In the genomic region with DNA sequence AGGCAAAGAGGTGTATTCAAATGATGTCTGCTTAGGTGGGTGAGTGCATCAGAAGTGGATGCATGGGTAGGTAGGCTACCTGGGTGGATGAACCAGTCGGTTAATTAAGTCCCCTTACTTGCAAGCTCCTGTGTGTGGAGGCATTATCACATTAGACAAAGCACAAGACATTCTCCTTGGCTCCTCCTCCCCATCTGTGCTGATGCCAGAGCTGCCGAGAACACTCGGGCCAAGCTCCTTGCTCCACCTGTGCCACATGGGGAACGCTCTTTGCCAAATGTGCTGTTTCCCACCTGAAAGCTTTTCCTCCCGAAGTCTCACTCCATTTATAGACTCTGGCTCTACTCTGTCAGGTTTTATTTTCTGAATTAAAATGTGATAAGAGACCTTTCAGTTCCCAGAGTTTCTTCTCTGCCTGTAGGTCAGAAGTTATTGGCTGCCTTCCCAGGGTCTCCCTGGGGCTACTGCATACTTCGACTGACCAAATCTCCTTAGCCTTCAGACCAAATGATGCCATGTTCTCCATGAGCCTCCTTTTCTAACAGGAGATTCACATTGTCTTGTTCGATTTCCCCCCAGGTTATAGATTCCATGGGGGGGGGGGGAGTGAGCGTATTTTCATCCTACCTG, we compare ENCODE assay signal across 12 mouse cellular contexts. TPM values are rescaled to one million over a fixed set of nuclear protein-coding genes. Genes with fewer than 3 reads are reported as not detected.
DNase-seq lines count a peak whose midpoint lies in the region; ATAC-seq and TF ChIP-seq lines count a peak whose summit lies in the region.
"Had no signal": no experiment of that assay in that cellular context is flagged by ENCODE, and none has a peak within 500 bp of the region (broad histone marks: within the 10 kb centered on the region; RNA-seq: fewer than 3 reads in every experiment).

No protein-coding gene starts in this region.

- no peak for TF ChIP-seq POLR2A in myocyte (IDR thresholded peaks at IDR 0.05; ENCODE audit: insufficient read length, low read depth)

- ATAC-seq in heart, embryonic 14.5 days (ENCODE audit: insufficient number of reproducible peaks, insufficient read depth, low FRiP score, low read depth) = no peak
- ATAC-seq in midbrain, embryonic 14.5 days (ENCODE audit: low FRiP score, low TSS enrichment) = no peak
- ATAC-seq: activated CD4-positive, CD25-positive, alpha-beta regulatory T cell, adult 4 months; forebrain, embryonic 16.5 days had no signal

- no peaks in the 10 kb centered on the region for H3K36me3 ChIP-seq in heart, embryonic 14.5 days (ENCODE audit: control insufficient read depth, insufficient read depth, low read length)
- H3K36me3 ChIP-seq in midbrain, embryonic 14.5 days (ENCODE audit: control insufficient read depth, insufficient read depth, low read length) = no peaks in the 10 kb centered on the region
- no peaks in the 10 kb centered on the region for H3K36me3 ChIP-seq in midbrain, embryonic 10.5 days
- H3K36me3 ChIP-seq in myocyte (ENCODE audit: control insufficient read depth, insufficient read depth) = no peaks in the 10 kb centered on the region
- H3K36me3 ChIP-seq: limb, embryonic 12.5 days; liver, embryonic 15.5 days had no signal

- H3K4me1 ChIP-seq in heart, embryonic 14.5 days (ENCODE audit: control insufficient read depth in 2 of 2, insufficient read depth in 2 of 2, low read length in 2 of 2) = peaks cover 30 to 43% of the 10 kb centered on the region in 2 experiments
- peaks cover 15% of the 10 kb centered on the region for H3K4me1 ChIP-seq in midbrain, embryonic 14.5 days (ENCODE audit: control insufficient read depth, insufficient read depth, low read length)
- peaks cover 13% of the 10 kb centered on the region for H3K4me1 ChIP-seq in midbrain, embryonic 10.5 days
- H3K4me1 ChIP-seq: limb, embryonic 12.5 days had no signal

- no peak overlapping the region for H3K4me3 ChIP-seq in heart, embryonic 14.5 days (ENCODE audit: control insufficient read depth in 1 of 2, insufficient read depth in 1 of 2, low read depth in 1 of 2, low read length in 2 of 2)
- H3K4me3 ChIP-seq in midbrain, embryonic 14.5 days (replicated peaks; ENCODE audit: low read depth, low read length) = no peak overlapping the region
- no peak overlapping the region for H3K4me3 ChIP-seq in midbrain, embryonic 10.5 days
- H3K4me3 ChIP-seq in myocyte = no peak overlapping the region
- H3K4me3 ChIP-seq: limb, embryonic 12.5 days; liver, embryonic 15.5 days had no signal

- no peaks in the 10 kb centered on the region for H3K79me2 ChIP-seq in myocyte (ENCODE audit: control insufficient read depth, insufficient read depth)

- no peak overlapping the region for H3ac ChIP-seq in myocyte (ENCODE audit: control insufficient read depth, insufficient read length)

- intact Hi-C loops in heart, postnatal 36 days (cut with DNase I) = loop anchor here (2.0 kb wide), 1 partner anchor 15 kb away; no protein-coding TSS in a partner anchor

- H3K27ac ChIP-seq in heart, embryonic 14.5 days (replicated peaks in 1 of 2; ENCODE audit: control insufficient read depth in 1 of 2, insufficient read depth in 1 of 2, low read depth in 2 of 2, low read length in 2 of 2) = peak overlapping the region; percentile 21 to 48; a peak in 3 of 4 replicates
- H3K27ac ChIP-seq in midbrain, embryonic 14.5 days (replicated peaks; ENCODE audit: low read depth, low read length) = no peak overlapping the region
- H3K27ac ChIP-seq in midbrain, embryonic 10.5 days (replicated peaks) = no peak overlapping the region
- H3K27ac ChIP-seq: gastrocnemius, adult 2 months; limb, embryonic 12.5 days; liver, embryonic 15.5 days had no signal

- no peak overlapping the region for H3K9ac ChIP-seq in heart, embryonic 14.5 days (ENCODE audit: low read length)
- H3K9ac ChIP-seq in midbrain, embryonic 14.5 days (replicated peaks; ENCODE audit: low read length) = no peak overlapping the region
- H3K9ac ChIP-seq: limb, embryonic 12.5 days; liver, embryonic 15.5 days had no signal

- 58% methylated on average over 8 of the region's 8 CpGs for WGBS in heart, embryonic 14.5 days
- WGBS in midbrain, embryonic 14.5 days = 71% methylated on average over 8 of the region's 8 CpGs
- WGBS in midbrain, embryonic 10.5 days = 88% methylated on average over 8 of the region's 8 CpGs

- H3K27me3 ChIP-seq in heart, embryonic 14.5 days (ENCODE audit: control insufficient read depth, insufficient read depth, low read length) = no peaks in the 10 kb centered on the region
- H3K27me3 ChIP-seq in midbrain, embryonic 14.5 days (ENCODE audit: control insufficient read depth, insufficient read depth, low read length) = no peaks in the 10 kb centered on the region
- peaks cover 8% of the 10 kb centered on the region; the same call in 1 of the 2 replicates for H3K27me3 ChIP-seq in midbrain, embryonic 10.5 days (ENCODE audit: low read depth, poor library complexity, severe bottlenecking)
- no peaks in the 10 kb centered on the region for H3K27me3 ChIP-seq in myocyte (ENCODE audit: control insufficient read depth, insufficient read depth, insufficient read length)
- H3K27me3 ChIP-seq: limb, embryonic 12.5 days; liver, embryonic 15.5 days had no signal

- H3K4me2 ChIP-seq in heart, embryonic 14.5 days (ENCODE audit: low read length) = peak overlapping the region; percentile 18
- no peak overlapping the region for H3K4me2 ChIP-seq in midbrain, embryonic 14.5 days (ENCODE audit: low read length)
- H3K4me2 ChIP-seq in myocyte (ENCODE audit: low read depth) = peak overlapping the region; percentile 59
- H3K4me2 ChIP-seq: limb, embryonic 12.5 days; liver, embryonic 15.5 days had no signal

- no peaks in the 10 kb centered on the region for H3K9me3 ChIP-seq in heart, embryonic 14.5 days (ENCODE audit: control insufficient read depth, low read length)
- H3K9me3 ChIP-seq in midbrain, embryonic 14.5 days (ENCODE audit: control insufficient read depth, low read length) = no peaks in the 10 kb centered on the region
- H3K9me3 ChIP-seq in midbrain, embryonic 10.5 days (replicated peaks) = no peaks in the 10 kb centered on the region
- H3K9me3 ChIP-seq: limb, embryonic 12.5 days; liver, embryonic 15.5 days had no signal

- no peak for DNase-seq in heart, postnatal 36 days
- peak; percentile 35 for DNase-seq in midbrain, embryonic 14.5 days
- no peak for DNase-seq in midbrain, embryonic 10.5 days (ENCODE audit: low spot score)
- DNase-seq in brain, adult 2 months (ENCODE audit: low read depth, low spot score) = peak; percentile 66
- DNase-seq in right cerebral cortex, postnatal 36 days (ENCODE audit: low spot score in 2 of 2) = no peak

TF ChIP-seq in myocyte, 11 proteins besides CTCF, POLR2A, EP300 and RAD21:
- TF ChIP-seq E2F4 (IDR thresholded peaks at IDR 0.05; ENCODE audit: insufficient read depth) (no peak), POLR2AphosphoS2 (IDR thresholded peaks at IDR 0.05; ENCODE audit: insufficient read length, low read depth) (no peak), MYOG (IDR thresholded peaks at IDR 0.05; ENCODE audit: control insufficient read depth in 1 of 3, insufficient read depth in 1 of 3, insufficient read length in 2 of 3, low read depth in 2 of 3) (peak in 1 of 3 experiments; percentile 2), SRF (IDR thresholded peaks at IDR 0.05; ENCODE audit: control insufficient read depth, insufficient read length, low read depth) (no peak)

RNA-seq across cellular contexts. Expression of gene Adrb1, which starts 20.5 kb away (rescaled TPM):
- polyA plus RNA-seq in heart, embryonic 14.5 days (2014; fragmentation: Nextera tagmentation; extraction: Ambion mirVana) = 6.5 and 8.2 TPM in 2 replicates
- total RNA-seq in heart, postnatal 36 days (2021) = 10 to 100 TPM; 22.5 to 27.4 TPM
- polyA plus RNA-seq in midbrain, embryonic 14.5 days (2014; fragmentation: Nextera tagmentation; extraction: Ambion mirVana) = 0.91 and 1.2 TPM in 2 replicates
- polyA plus RNA-seq in midbrain, embryonic 10.5 days (2016; fragmentation: Nextera tagmentation; extraction: Ambion mirVana) = 0.09 and 0.19 TPM in 2 replicates
- polyA plus RNA-seq in myocyte (2012; fragmentation: generic; extraction: Trizol) = 0.60 TPM
- polyA plus RNA-seq: activated CD4-positive, CD25-positive, alpha-beta regulatory T cell, adult 4 months had no signal

Comparison
In these comparisons a context has a peak if more than half of its experiments do, and no peak if none do; other contexts are left out.
1. DNase-seq: peak in midbrain, embryonic 14.5 days (single experiment) and brain, adult 2 months (single experiment); none in heart, postnatal 36 days (0 of 2), midbrain, embryonic 10.5 days (single experiment) and right cerebral cortex, postnatal 36 days (0 of 2).
2. H3K27ac ChIP-seq: peak in heart, embryonic 14.5 days (2 of 2); none in midbrain, embryonic 14.5 days (single experiment) and midbrain, embryonic 10.5 days (single experiment).